Mouse (Mus musculus) left cerebral cortex, postnatal 4 days (tissue): Measurements from ENCODE around the gene Acnat1. TPM values are rescaled to one million over a fixed set of nuclear protein-coding genes. Genes with fewer than 3 reads are reported as not detected.
"Not testable (repeated sequence)": the region's sequence is repeated elsewhere in the genome, so short reads cannot be mapped to it uniquely, and the experiment has no call there.

Experiments used
- DNase-seq: peaks from one replicate; pipeline ENCODE4 v3.0.0-alpha.2; 2022
- intact Hi-C: fragments of 180-260 bp; cut with DNase I; formaldehyde crosslinking; loops from one replicate; pipeline ENCODE4 v1.15.1; 2025
- total RNA-seq, 2 experiments: library from RNA; stranded (reverse); gene quantifications; 2 replicates each; pipeline ENCODE4 v1.2.3; 2021

Gene Acnat1
- under 1 TPM; 0.42 to 0.68 TPM for total RNA-seq

GRCm38 (mm10) chr4:49473435-49474100 lies at the start of gene Acnat1:
Acnat1 (minus strand) TSS chr4:49473912.
- DNase-seq, result no peak
- intact Hi-C loops, result no loop called here

- intact Hi-C loops, result loop anchor here (5.0 kb wide), 1 partner anchor 105 kb away; no protein-coding TSS in a partner anchor
- peak; percentile 45 for DNase-seq
Observed at GRCm38 (mm10) chr4:49522576-49522975, 48.9 kb upstream of the Acnat1 start.

GRCm38 (mm10) chr4:49521346-49521745 lies 47.6 kb upstream of the Acnat1 start:
- no peak for DNase-seq
- intact Hi-C loops, result loop anchor here (5.0 kb wide), 1 partner anchor 106 kb away; no protein-coding TSS in a partner anchor

- DNase-seq, result peak; percentile 94
- intact Hi-C loops, result loop anchor here (5.0 kb wide), 1 partner anchor 107 kb away; no protein-coding TSS in a partner anchor
Observed at GRCm38 (mm10) chr4:49520572-49521340, 47.0 kb upstream of the Acnat1 start, which contains the start of the genes Mrpl50 and Zfp189. Mrpl50 (minus strand) TSS chr4:49521093. Zfp189 (plus strand) TSS chr4:49521176.

GRCm38 (mm10) chr4:49519476-49519875 lies 45.8 kb upstream of the Acnat1 start:
- no peak for DNase-seq
- intact Hi-C loops, result no loop called here

GRCm38 (mm10) chr4:49514441-49514840 lies 40.7 kb upstream of the Acnat1 start:
- no peak for DNase-seq
- intact Hi-C loops, result no loop called here

- no peak for DNase-seq
Observed at GRCm38 (mm10) chr4:49512636-49513035, 38.9 kb upstream of the Acnat1 start.

GRCm38 (mm10) chr4:49510236-49510835 lies 36.6 kb upstream of the Acnat1 start:
- intact Hi-C loops, result not testable (repeated sequence)

More at GRCm38 (mm10) chr4:49512636-49513035, 38.9 kb upstream of the Acnat1 start:
- intact Hi-C loops, result no loop called here

GRCm38 (mm10) chr4:49509183-49509582 lies 35.5 kb upstream of the Acnat1 start:
- intact Hi-C loops, result no loop called here
- DNase-seq, result no peak

More at GRCm38 (mm10) chr4:49510236-49510835, 36.6 kb upstream of the Acnat1 start:
- DNase-seq, result not testable (repeated sequence)

- intact Hi-C loops, result no loop called here
- no peak for DNase-seq
Observed at GRCm38 (mm10) chr4:49506386-49506785, 32.7 kb upstream of the Acnat1 start, which contains the start of gene Baat. Baat (minus strand) TSS chr4:49506557.

- intact Hi-C loops, result no loop called here
Observed at GRCm38 (mm10) chr4:49503563-49503962, 29.9 kb upstream of the Acnat1 start.

GRCm38 (mm10) chr4:49485934-49486650 lies 12.4 kb upstream of the Acnat1 start:
- DNase-seq, intact Hi-C loops: not testable (repeated sequence)

More at GRCm38 (mm10) chr4:49503563-49503962, 29.9 kb upstream of the Acnat1 start:
- DNase-seq, result no peak

GRCm38 (mm10) chr4:49485442-49485841 lies 11.7 kb upstream of the Acnat1 start:
- intact Hi-C loops, result no loop called here

GRCm38 (mm10) chr4:49480896-49481295 lies 7.2 kb upstream of the Acnat1 start:
- intact Hi-C loops, result no loop called here
- DNase-seq, result no peak

More at GRCm38 (mm10) chr4:49485442-49485841, 11.7 kb upstream of the Acnat1 start:
- no peak for DNase-seq

- intact Hi-C loops, result no loop called here
- no peak for DNase-seq
Observed at GRCm38 (mm10) chr4:49480104-49480760, 6.5 kb upstream of the Acnat1 start.

GRCm38 (mm10) chr4:49479035-49479434 lies 5.3 kb upstream of the Acnat1 start:
- DNase-seq, intact Hi-C loops: not testable (repeated sequence)

GRCm38 (mm10) chr4:49478118-49478877 lies 4.6 kb upstream of the Acnat1 start:
- intact Hi-C loops, result no loop called here
- peak; percentile 6 for DNase-seq

- intact Hi-C loops, result no loop called here
Observed at GRCm38 (mm10) chr4:49474583-49474982, 871 bp upstream of the Acnat1 start.

More at GRCm38 (mm10) chr4:49474583-49474982, 871 bp upstream of the Acnat1 start:
- DNase-seq, result no peak
